Mouse (Mus musculus) cerebellum, postnatal 4 days (tissue): Measurements from ENCODE around the gene Derl3.
"Not testable (repeated sequence)": the region's sequence is repeated elsewhere in the genome, so short reads cannot be mapped to it uniquely, and the experiment has no call there.

Experiments
- DNase-seq, 2 experiments: peaks; one replicate each; pipeline ENCODE4 v3.0.0; 2022; ENCODE audit warnings: low spot score in 2 of 2, mixed read lengths in 1 of 2

Derl3 gene

GRCm38 (mm10) chr10:75872915-75873542 is 20.2 kb upstream of the Derl3 start:
- DNase-seq, result peak; percentile 59 to 89

DNA sequence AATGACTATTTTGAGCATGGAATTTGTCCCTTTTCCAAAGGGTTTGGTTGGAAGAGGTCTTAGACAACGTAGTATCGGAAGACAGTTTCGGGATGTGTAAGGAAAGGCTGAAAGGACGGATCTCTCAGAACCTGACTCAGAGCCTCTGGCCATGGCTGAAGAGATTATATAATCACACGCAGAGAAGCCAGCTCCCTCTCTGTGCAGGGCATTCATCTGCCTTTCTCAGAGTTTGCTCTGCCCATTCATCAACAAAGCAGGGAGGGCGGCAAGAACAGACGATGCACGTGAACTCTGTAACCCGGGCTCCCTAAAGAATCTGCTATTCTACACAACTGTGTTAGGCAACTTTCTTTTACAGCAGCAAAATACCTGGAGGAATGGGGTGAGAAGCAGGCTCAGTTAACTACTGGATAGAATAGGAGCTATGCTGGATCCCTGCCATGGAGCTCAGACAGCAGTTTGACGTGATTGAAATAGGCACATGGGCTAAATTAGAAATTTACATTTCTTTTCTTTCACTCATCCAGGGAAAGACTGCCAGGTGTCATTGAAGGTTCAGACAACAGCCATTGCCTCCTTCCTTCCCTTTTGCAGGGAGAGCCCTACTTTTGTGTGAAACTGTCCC is 19.6 kb upstream of the Derl3 start:
- no peak for DNase-seq

DNA sequence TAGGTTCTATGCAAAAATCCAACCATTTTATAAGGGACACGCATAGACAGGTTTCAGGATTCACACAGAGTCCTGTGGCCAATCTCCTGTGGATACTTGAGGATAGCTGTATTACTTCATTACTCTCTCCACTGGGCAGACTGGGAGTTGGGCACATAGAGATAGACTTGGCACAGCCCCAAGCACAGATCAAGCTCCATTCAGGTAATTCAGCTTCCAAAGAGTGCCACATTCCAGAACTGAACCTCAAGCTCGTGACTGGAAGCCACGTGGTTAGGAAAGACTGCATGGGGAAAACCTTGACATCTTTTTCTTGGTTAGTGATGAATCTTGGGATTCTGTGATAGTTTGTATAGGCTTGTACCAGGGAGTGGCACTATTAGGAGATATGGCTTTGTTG is 14.4 kb upstream of the Derl3 start:
- DNase-seq, result no peak

DNA sequence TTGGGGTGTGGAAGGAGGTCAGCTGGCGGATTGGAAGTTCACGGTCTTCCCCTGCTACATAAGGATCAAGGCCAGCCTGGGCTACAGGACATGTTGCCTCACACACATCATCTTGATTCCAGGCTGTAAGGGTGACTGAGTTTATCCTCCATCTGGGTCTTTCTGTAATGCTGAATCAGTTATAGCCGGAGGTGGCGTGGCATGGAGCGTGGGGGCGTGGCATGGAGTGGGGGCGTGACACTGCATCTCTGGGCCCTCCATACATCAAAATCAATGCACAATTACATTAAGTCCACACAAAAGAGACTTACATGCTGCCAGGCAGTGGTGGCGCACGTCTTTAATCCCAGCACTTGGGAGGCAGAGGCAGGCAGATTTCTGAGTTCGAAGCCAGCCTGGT is 12.9 kb upstream of the Derl3 start:
- DNase-seq, result no peak

DNA sequence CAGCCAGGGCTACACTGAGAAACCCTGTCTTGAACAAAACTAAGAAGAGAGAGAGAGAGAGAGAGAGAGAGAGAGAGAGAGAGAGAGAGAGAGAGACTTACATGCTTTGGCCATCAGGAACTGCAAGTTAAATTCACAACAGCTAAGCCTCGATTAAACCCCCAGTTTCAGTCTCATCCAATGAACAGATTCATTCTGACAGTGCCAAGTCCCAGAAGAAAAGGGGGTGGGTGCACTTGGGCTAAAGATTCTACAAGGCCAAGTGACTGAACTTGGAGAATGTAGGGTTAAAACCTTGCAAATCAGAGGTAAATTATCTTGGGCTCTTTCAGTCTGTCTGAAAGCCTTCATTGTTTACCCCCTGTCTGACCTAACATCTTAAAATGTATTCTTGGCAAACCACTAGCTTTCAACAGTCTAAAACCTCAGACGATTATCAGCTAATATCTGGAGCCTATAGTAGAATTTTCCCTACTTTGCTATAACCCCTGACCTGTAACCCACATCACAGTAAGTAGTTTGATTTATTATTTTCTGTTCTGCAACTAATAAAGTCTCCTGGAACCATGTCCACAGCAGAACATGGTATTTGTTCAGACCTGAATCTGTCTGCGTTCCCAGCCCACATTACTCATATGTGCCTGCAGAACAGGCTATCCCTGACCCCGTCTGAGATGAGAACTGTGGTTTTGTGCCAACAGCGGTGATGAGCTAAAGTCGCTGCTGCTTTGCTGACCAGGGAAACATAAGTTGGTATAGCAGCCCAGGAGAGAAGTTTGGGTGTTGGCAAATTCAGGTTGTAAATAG is 12.2 kb upstream of the Derl3 start:
- no peak for DNase-seq

GRCm38 (mm10) chr10:75881578-75882432 is 11.4 kb upstream of the Derl3 start:
- no peak for DNase-seq

GRCm38 (mm10) chr10:75882433-75883231 is 10.6 kb upstream of the Derl3 start:
- no peak for DNase-seq

DNA sequence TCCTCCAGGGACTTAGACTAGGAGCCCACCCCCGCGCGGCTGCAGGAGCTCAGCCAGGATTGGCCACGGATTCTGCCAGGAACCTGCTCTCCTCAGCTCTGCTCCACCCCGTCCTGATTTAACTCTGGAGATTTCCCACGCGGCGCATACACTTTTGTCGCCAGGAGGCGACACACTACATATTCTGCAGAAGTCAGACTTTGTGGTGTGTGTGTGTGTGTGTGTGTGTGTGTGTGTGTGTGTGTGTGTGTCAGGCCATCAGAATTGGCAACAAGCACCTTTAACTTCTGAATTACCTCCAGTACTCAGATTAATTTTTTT is 10.0 kb upstream of the Derl3 start:
- peak; percentile 53 to 75 for DNase-seq

DNA sequence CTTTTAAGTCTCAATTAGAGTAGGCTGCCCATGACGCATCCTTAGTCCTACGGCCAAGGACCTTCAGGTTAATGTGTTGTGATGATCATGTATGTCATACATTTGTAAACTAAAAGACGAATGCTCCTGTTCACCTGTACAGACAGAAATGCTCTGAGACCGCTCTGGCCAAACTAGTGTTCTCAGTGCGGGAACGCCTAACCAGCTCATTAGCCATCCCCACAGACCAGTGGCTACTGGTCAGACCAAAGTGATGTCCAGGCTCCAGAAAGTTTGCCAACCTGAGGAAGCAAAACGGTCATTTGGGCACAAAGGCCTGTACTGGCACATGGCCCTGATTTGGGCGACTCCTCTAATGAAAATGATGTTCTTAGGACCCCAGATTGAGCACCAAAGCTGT is 8.5 kb upstream of the Derl3 start:
- DNase-seq, result no peak

- DNase-seq, result not testable (repeated sequence)
Measured at GRCm38 (mm10) chr10:75887504-75887903, 5.7 kb upstream of the Derl3 start.

DNA sequence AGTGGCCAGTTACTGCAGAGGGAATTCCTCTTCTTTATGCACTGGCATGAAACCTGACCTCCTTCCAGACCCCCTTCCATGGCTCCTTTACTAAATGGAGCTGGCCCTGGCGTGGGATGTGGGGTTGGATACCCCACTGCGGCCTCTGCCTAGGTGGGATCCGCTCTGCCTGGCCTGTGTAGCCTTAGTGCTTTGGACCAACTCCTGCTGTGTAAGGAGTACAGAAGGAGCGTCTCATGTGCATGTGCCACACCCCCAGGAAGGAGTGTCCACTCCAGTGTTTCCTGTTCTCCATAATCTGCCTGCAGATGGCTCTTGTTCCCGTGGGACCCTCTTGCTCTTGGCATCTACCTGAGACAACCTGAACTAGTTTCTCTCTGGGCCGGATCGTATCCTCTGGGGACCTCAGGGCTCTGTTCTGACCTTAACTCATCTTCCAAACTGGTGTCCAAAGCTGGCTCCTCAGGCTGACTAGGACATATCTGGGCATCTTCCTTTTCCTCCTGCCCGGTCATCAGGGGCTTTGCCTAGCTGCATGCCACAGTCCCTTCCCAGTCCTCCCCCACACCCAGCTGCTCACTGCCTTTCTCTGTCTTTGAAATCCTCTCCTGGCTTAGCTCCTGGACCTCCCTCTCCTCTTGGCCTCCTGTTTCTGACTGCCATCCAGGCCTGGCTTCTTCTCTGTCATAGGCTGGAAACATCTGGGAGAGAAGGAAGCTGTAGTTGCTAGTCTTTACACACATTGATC is 3.6 kb upstream of the Derl3 start:
- DNase-seq, result no peak

- no peak for DNase-seq
Measured at GRCm38 (mm10) chr10:75894601-75895000, 1.4 kb downstream of the Derl3 start.

DNA sequence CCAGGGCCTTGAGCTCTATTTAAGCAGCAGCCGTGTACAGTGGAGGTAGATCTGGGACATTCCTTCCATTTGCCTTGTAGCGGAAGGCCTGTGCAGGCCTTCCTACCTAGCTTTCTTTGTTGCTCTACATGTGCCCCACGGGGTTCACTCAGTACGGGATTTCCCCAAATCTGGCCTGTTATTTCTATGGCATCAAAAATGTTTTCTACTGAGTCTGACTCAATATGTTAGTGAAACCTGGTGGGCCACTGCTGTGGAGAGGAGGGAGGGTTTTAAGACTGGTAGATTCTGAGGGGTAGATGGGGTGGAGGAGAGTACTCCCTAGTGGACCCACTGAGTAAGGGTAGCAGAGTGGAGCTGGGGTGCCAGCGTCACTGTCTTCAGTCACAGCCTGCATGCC is 2.5 kb downstream of the Derl3 start:
- no peak for DNase-seq

DNA sequence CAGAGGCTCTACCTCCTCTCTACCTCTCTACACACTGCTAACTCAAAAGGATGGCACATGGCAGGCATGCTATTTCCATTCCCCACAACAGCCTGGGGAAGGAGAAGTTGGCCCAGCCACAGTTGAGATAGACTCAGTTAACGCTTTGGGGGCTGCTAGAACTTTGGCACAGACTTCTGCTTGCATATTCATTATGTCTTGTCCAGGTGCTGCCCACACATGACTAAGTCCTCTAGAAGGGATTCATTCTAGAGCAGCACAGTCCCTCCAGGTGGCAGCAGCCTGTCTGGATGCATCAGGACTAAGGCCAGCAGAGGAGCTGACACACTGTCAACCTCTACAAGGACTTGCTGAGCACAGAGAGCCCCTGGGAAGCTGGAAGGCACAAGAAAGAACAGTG is 3.0 kb downstream of the Derl3 start:
- no peak for DNase-seq

GRCm38 (mm10) chr10:75897373-75897772 is 4.2 kb downstream of the Derl3 start:
- peak; percentile 66 to 79 for DNase-seq

DNA sequence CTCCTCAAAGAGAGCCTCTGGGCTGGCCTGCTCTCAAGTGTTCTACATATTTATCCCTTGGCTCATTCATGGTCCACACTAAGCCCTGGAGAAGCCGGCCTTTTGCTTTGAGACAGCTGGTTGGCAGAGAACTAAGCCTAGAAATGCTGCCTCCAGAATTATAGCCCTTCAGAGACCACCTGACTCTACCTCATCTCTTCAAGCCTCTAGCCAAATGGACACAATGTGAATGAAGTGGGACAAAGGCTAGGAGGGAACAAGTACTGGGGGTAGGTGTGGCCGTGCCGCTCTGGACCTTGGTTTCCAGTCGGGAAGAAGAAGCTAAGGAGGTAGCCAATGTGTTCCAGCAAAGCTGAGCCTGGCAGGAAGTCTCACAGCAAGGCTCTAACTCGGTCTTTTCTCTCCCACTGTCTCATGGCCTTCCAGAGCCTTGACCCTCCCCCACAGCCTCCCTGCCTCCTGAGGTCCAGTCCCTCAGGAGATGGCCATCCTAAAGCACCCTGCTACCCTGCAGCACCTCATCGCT is 4.9 kb downstream of the Derl3 start:
- DNase-seq, result no peak

DNA sequence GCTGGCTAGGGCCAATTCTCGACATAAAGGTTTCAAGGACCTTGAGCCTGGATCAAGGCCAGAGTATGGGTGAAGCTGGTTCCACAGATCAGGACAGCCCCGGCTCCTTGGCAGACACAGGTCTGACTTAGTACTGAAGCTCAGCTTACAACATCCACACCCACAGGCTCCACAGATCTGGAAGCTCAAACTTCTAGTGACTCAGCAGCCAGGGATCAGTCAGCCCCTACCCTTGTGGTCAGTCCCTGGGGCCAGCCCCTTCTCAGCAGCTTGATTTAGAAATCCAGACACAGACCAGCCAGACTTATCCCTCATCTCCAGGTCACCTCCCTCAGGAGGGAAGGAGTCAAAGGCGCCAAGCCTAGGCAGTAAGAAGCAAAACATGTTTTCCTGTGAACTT is 5.6 kb downstream of the Derl3 start:
- DNase-seq, result no peak

GRCm38 (mm10) chr10:75904391-75904790 is 11.2 kb downstream of the Derl3 start:
- DNase-seq, result no peak

DNA sequence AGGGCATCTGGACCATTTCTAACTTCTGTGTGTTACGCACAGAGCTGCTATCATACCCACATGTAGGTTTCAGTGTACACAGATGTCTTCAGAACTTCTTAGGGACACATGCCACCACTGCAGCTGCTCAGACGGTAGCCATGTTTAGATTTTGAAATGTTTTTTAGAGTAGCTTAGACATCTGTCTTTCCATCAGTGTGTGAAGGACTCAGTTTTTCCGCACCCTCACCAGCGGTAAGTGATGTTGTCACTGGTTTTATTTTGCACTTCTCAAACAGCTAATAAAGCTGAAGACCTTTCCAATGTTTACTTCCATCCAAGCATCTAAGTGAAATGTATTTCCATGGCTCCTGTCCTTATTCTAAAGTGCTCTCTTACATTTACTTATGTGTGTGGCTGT is 13.7 kb downstream of the Derl3 start:
- DNase-seq, result no peak

- no peak for DNase-seq
Measured at GRCm38 (mm10) chr10:75910698-75911097, 17.5 kb downstream of the Derl3 start.
